Mouse (Mus musculus): ENCODE measurements around the gene Sept7. TPM values are rescaled to one million over a fixed set of nuclear protein-coding genes. Genes with fewer than 3 reads are reported as not detected.
"Not testable (repeated sequence)": the region's sequence is repeated elsewhere in the genome, so short reads cannot be mapped to it uniquely, and the experiment has no call there.

The Sept7 gene
- polyA plus RNA-seq, 1 experiment from 2014 or later = 258 TPM

GRCm38 (mm10) chr9:25241065-25241464 lies 11.2 kb upstream of the Sept7 start:
- H3K9ac ChIP-seq (replicated peaks) = no peak overlapping the region
- no peaks in the 10 kb centered on the region for H3K36me3 ChIP-seq
- H3K4me1 ChIP-seq = no peaks in the 10 kb centered on the region
- no peak for ATAC-seq (ENCODE audit: low FRiP score, low read depth)
- H3K27me3 ChIP-seq = no peaks in the 10 kb centered on the region
- 54% methylated on average over 3 of the region's 3 CpGs for WGBS
- no peak overlapping the region for H3K27ac ChIP-seq (replicated peaks)
- no peak overlapping the region for H3K4me3 ChIP-seq
- no peaks in the 10 kb centered on the region for H3K9me3 ChIP-seq
- no peak overlapping the region for H3K4me2 ChIP-seq (replicated peaks)

DNA sequence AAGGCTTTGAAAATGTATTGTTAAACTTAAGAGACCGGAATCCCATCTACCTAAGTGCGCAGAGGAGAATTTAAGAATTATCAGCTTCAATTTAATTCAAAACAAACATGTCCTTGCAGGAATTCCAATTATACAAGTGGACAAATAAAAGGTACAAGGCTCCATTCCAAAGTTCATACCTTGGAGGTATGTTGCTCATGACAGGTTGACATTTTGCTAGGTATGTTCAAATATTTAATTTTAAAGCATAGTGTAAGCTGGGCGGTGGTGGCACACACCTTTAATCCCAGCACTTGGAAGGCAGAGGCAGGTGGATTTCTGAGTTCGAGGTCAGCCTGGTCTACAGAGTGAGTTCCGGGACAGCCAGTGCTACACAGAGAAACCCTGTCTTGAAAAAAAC lies 10.5 kb upstream of the Sept7 start:
- H3K27ac ChIP-seq (replicated peaks); ATAC-seq (ENCODE audit: low FRiP score, low read depth); H3K27me3 ChIP-seq; H3K4me2 ChIP-seq (replicated peaks); H3K9me3 ChIP-seq; H3K4me3 ChIP-seq; H3K9ac ChIP-seq (replicated peaks); H3K36me3 ChIP-seq; H3K4me1 ChIP-seq: not testable (repeated sequence)
- WGBS = 91% methylated on average over 5 of the region's 5 CpGs

GRCm38 (mm10) chr9:25242266-25242665 lies 10.0 kb upstream of the Sept7 start:
- no peak overlapping the region for H3K4me3 ChIP-seq
- no peaks in the 10 kb centered on the region for H3K9me3 ChIP-seq
- H3K27ac ChIP-seq (replicated peaks) = no peak overlapping the region
- ATAC-seq (ENCODE audit: low FRiP score, low read depth) = no peak
- 96% methylated on average over 3 of the region's 3 CpGs for WGBS
- no peaks in the 10 kb centered on the region for H3K36me3 ChIP-seq
- H3K4me2 ChIP-seq (replicated peaks) = no peak overlapping the region
- H3K9ac ChIP-seq (replicated peaks) = no peak overlapping the region
- H3K27me3 ChIP-seq = no peaks in the 10 kb centered on the region
- H3K4me1 ChIP-seq = no peaks in the 10 kb centered on the region

DNA sequence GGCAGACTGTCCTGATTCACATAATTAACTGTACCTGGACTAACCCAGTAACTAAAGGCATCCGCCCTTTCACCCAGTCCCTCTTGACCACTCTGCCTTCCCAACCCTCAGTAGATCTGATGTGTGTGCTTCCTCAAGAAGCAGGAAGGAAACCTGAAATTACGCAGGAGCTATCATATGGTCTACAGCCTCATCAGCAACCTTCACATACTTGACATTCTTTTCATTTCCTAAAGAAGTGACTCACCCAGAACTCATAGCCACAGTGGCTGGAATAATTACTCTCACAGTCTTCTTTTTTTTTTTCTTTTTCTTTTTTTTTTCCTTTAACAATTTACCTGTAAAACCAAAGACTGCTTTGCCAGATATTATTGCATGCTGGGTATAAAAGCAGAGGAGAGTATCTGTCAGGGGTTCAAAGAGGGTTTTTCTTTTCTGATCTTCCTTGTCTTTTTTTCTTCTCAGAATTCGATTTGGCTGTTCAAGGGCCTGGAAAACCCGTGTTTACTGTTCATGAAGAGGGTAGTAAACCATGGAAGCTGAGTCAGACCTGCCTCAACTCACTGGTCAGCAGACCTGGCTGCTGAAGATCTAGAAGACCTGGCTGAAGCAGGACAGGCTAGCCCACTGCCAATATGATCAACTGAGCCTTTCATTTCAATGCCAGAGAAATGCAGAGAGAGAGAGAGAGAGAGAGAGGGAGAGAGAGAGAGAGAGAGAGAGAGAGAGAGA lies 8.1 kb upstream of the Sept7 start:
- WGBS = 81% methylated on average over 4 of the region's 4 CpGs
- no peak overlapping the region for H3K27ac ChIP-seq (replicated peaks)
- no peak overlapping the region for H3K4me3 ChIP-seq
- no peak for ATAC-seq (ENCODE audit: low FRiP score, low read depth)
- no peaks in the 10 kb centered on the region for H3K9me3 ChIP-seq
- no peak overlapping the region for H3K4me2 ChIP-seq (replicated peaks)
- no peaks in the 10 kb centered on the region for H3K27me3 ChIP-seq
- H3K36me3 ChIP-seq = no peaks in the 10 kb centered on the region
- no peak overlapping the region for H3K9ac ChIP-seq (replicated peaks)
- H3K4me1 ChIP-seq = no peaks in the 10 kb centered on the region

- Histone ChIP-seq H3K4me3 (no peak overlapping the region), H3K4me1 (no peaks in the 10 kb centered on the region), H3K36me3 (no peaks in the 10 kb centered on the region), H3K9ac (replicated peaks) (no peak overlapping the region), H3K27me3 (no peaks in the 10 kb centered on the region), H3K4me2 (replicated peaks) (no peak overlapping the region), H3K9me3 (no peaks in the 10 kb centered on the region), H3K27ac (replicated peaks) (no peak overlapping the region)
- WGBS = 80% methylated on average over 4 of the region's 4 CpGs
- no peak for ATAC-seq (ENCODE audit: low FRiP score, low read depth)
These were observed 7.1 kb upstream of the Sept7 start for GRCm38 (mm10) chr9:25245125-25245524.

DNA sequence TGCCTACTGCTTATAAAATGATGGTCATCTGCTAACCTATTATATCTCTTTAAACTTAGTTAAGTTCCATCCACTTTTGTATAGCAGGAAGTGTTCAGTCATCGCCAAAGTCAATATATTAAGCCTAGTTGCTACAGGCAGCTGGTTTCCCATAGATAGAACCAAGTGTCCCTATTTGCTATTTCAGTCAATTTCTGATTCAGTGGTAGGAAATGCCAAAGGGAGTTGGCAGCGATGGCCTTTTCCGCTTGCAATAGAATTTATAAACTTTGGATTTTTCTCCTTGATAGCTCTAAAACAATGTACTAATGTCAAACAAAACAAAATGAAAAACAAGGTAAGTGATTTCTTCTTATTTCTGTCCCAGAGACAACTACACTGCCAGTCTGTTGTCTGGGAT lies 5.7 kb upstream of the Sept7 start:
- no peaks in the 10 kb centered on the region for H3K27me3 ChIP-seq
- no peaks in the 10 kb centered on the region for H3K36me3 ChIP-seq
- H3K9me3 ChIP-seq = no peaks in the 10 kb centered on the region
- no peak overlapping the region for H3K4me3 ChIP-seq
- no peak overlapping the region for H3K4me2 ChIP-seq (replicated peaks)
- no peak overlapping the region for H3K27ac ChIP-seq (replicated peaks)
- H3K9ac ChIP-seq (replicated peaks) = no peak overlapping the region
- no peaks in the 10 kb centered on the region for H3K4me1 ChIP-seq
- 88% methylated on average over 3 of the region's 3 CpGs for WGBS
- ATAC-seq (ENCODE audit: low FRiP score, low read depth) = no peak

DNA sequence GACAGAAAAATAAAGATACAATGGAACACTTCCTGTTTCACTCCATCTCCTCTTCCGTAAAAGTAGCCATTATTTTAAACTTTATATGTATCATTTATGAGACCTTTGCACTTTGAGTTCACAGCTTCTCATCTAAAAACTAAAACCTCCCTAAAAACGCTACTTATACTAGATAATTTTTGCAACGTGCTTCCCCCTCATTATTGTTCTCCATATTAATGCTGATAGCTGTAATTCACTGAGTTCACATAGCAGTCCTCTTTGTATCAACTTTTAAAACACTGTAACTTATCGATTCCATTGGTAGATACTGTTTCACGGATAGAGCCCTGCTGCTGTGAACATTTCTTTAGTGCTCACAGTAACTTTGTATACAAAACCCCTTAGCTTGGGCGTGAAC lies 1.1 kb upstream of the Sept7 start:
- 13% methylated on average over 6 of the region's 6 CpGs for WGBS
- no peaks in the 10 kb centered on the region for H3K36me3 ChIP-seq
- H3K4me3 ChIP-seq = peak overlapping the region; percentile 99
- H3K4me2 ChIP-seq (replicated peaks) = peak overlapping the region; percentile 67
- H3K27me3 ChIP-seq = no peaks in the 10 kb centered on the region
- ATAC-seq (ENCODE audit: low FRiP score, low read depth) = no peak
- peaks cover 15% of the 10 kb centered on the region for H3K4me1 ChIP-seq
- no peaks in the 10 kb centered on the region for H3K9me3 ChIP-seq
- peak overlapping the region; percentile 98 for H3K9ac ChIP-seq (replicated peaks)
- peak overlapping the region; percentile 100 for H3K27ac ChIP-seq (replicated peaks)

DNA sequence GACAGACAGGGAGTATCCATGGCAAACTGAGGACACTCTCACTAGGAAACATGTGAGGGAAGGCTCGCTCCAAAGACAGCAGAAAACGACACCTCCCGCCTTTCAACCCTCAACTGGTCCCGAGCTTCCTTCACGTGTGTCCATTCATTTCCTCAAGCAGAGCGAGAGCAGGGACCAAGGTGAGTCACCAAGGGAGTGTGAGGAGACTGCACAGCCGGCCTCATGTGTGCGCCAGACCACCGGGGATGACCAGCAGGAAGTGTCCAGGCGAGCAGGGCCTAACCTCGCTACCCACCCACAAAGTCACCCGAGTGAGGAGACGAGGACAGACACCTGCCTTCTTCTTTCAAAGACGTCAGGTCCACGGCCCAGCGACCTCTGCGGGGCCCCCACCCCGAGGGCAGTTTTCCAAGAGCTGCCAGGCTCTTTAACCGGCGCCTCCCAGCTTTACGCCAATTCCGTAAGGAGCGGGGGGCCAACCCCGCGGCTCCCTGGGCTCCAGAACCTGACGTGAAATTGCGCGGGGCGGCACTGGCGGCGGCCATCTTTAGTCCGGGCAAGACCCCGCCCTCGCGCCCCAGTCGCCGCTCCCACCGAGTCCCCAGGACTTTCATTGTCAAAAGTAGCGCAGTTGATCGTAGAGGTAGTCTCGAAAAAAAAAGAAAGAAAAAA lies 492 bp upstream of the Sept7 start:
- peak; percentile 88 for ATAC-seq (ENCODE audit: low FRiP score, low read depth)
- H3K4me1 ChIP-seq = peaks cover 15% of the 10 kb centered on the region
- peak overlapping the region; percentile 67 for H3K4me2 ChIP-seq (replicated peaks)
- no peaks in the 10 kb centered on the region for H3K27me3 ChIP-seq
- H3K9me3 ChIP-seq = no peaks in the 10 kb centered on the region
- H3K4me3 ChIP-seq = peak overlapping the region; percentile 99
- under 1% methylated on average over 41 of the region's 41 CpGs for WGBS
- H3K27ac ChIP-seq (replicated peaks) = peak overlapping the region; percentile 100
- peak overlapping the region; percentile 98 for H3K9ac ChIP-seq (replicated peaks)
- H3K36me3 ChIP-seq = no peaks in the 10 kb centered on the region

GRCm38 (mm10) chr9:25252759-25253477 lies 679 bp downstream of the Sept7 start:
- H3K36me3 ChIP-seq = no peaks in the 10 kb centered on the region
- under 1% methylated on average over 52 of the region's 78 CpGs for WGBS
- peak; percentile 72 for ATAC-seq (ENCODE audit: low FRiP score, low read depth)

GRCm38 (mm10) chr9:25253478-25253824 lies 1.2 kb downstream of the Sept7 start:
- peak overlapping the region; percentile 52 for H3K4me2 ChIP-seq (replicated peaks)
- H3K27me3 ChIP-seq = no peaks in the 10 kb centered on the region
- no peak for ATAC-seq (ENCODE audit: low FRiP score, low read depth)
- H3K27ac ChIP-seq (replicated peaks) = peak overlapping the region; percentile 100
- peaks cover 15% of the 10 kb centered on the region for H3K4me1 ChIP-seq
- peak overlapping the region; percentile 98 for H3K9ac ChIP-seq (replicated peaks)
- no peaks in the 10 kb centered on the region for H3K36me3 ChIP-seq
- no peaks in the 10 kb centered on the region for H3K9me3 ChIP-seq
- peak overlapping the region; percentile 99 for H3K4me3 ChIP-seq
- WGBS = 15% methylated on average over 3 of the region's 3 CpGs

More at GRCm38 (mm10) chr9:25252759-25253477, 679 bp downstream of the Sept7 start:
- Histone ChIP-seq H3K27me3 (no peaks in the 10 kb centered on the region), H3K9ac (replicated peaks) (peak overlapping the region; percentile 98), H3K9me3 (no peaks in the 10 kb centered on the region), H3K27ac (replicated peaks) (peak overlapping the region; percentile 100), H3K4me3 (peak overlapping the region; percentile 99), H3K4me2 (replicated peaks) (peak overlapping the region; percentile 52), H3K4me1 (peaks cover 15% of the 10 kb centered on the region)

DNA sequence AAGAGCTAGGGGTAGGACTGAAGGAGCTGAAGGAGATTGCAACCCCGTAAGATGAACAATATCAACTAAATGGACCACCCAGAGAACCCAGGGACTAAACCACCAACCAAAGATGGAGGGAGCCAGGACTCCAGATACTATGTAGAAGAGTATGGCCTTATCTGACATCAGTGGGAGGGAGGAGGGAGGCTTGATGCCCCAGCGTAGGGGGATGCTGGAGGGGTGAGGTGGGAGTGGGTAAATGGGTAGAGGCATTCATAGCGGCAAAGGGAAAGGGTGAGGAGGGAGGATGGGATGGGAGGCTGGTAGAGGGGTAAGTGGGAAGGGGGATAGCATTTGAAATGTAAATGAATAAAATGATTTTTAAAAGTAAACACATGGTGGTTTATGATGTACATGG lies 8.2 kb downstream of the Sept7 start:
- no peak overlapping the region for H3K9ac ChIP-seq (replicated peaks)
- no peak overlapping the region for H3K4me3 ChIP-seq
- ATAC-seq (ENCODE audit: low FRiP score, low read depth) = no peak
- no peaks in the 10 kb centered on the region for H3K36me3 ChIP-seq
- no peaks in the 10 kb centered on the region for H3K9me3 ChIP-seq
- H3K27ac ChIP-seq (replicated peaks) = no peak overlapping the region
- no peak overlapping the region for H3K4me2 ChIP-seq (replicated peaks)
- no peaks in the 10 kb centered on the region for H3K27me3 ChIP-seq
- no peaks in the 10 kb centered on the region for H3K4me1 ChIP-seq
- 97% methylated on average over 3 of the region's 3 CpGs for WGBS

GRCm38 (mm10) chr9:25260979-25261378 lies 8.7 kb downstream of the Sept7 start:
- Histone ChIP-seq H3K9me3 (no peaks in the 10 kb centered on the region), H3K4me3 (no peak overlapping the region)

More at GRCm38 (mm10) chr9:25260979-25261378, 8.7 kb downstream of the Sept7 start:
- H3K27me3 ChIP-seq = no peaks in the 10 kb centered on the region
- no peak overlapping the region for H3K4me2 ChIP-seq (replicated peaks)
- no peak overlapping the region for H3K27ac ChIP-seq (replicated peaks)
- H3K36me3 ChIP-seq = 0 out of 2 replicates have a peak, but pooled peaks cover 3% of the 10 kb centered on the region
- no peak for ATAC-seq (ENCODE audit: low FRiP score, low read depth)
- no peaks in the 10 kb centered on the region for H3K4me1 ChIP-seq
- no peak overlapping the region for H3K9ac ChIP-seq (replicated peaks)

Measured in midbrain, embryonic 12.5 days (tissue).